Mouse (Mus musculus) heart, postnatal 25 days (tissue): ENCODE measurements around the gene As3mt. TPM values are rescaled to one million over a fixed set of nuclear protein-coding genes. Genes with fewer than 3 reads are reported as not detected.
"Not testable (repeated sequence)": the region's sequence is repeated elsewhere in the genome, so short reads cannot be mapped to it uniquely, and the experiment has no call there.

Source experiments
- DNase-seq: peaks from one replicate; pipeline ENCODE4 v3.0.0; 2022; ENCODE audit warnings: low spot score
- intact Hi-C: fragments of 180-260 bp; cut with DNase I; formaldehyde crosslinking; loops from one replicate; pipeline ENCODE4 v1.15.1; 2025
- total RNA-seq, 2 experiments: library from RNA; stranded (reverse); gene quantifications; 2 replicates each; pipeline ENCODE4 v1.2.3; 2021

Gene As3mt
- total RNA-seq, 2 experiments from 2014 or later: 93.3 to 97.2 TPM

- DNase-seq: no peak
- intact Hi-C loops: no loop called here
Measured at GRCm38 (mm10) chr19:46696943-46697342, 10.3 kb upstream of the As3mt start.

DNA sequence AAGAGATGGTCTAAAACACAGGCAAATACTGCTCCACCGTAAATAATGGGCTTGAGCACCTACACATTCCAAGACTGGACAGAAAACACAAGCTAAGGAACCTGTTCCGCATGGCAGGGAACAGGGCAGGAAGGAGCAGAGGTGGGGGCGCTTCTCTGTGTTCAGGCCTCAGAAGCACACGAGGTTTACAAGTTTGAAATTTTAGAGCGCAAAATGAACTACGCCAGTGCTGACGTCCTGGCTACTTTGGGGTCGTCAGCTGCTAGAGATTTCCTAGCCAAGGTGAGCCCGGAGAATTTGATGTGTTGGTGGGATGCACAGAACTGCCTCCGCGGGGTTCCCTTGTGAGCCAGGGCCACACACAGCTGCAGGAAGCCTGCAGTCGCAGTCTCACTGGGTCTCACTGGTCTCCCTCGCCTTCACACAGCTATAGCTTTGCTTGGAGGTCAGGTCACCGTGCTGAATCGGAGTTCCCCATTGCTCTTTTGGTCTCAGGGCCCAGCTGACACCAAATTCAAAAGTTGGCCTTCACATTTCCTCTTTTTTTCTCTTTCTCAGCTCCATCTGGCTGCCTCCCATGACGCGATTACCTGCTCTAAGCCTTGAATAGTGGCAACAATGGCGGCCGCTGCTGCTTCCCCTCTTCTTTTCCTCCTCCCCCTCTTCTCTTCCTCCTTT, 9.3 kb upstream of the As3mt start:
- intact Hi-C loops: no loop called here
- DNase-seq: no peak

GRCm38 (mm10) chr19:46699011-46699481, 8.2 kb upstream of the As3mt start:
- intact Hi-C loops: no loop called here
- DNase-seq: no peak

GRCm38 (mm10) chr19:46701156-46701555, 6.1 kb upstream of the As3mt start:
- DNase-seq: no peak
- intact Hi-C loops: no loop called here

GRCm38 (mm10) chr19:46705779-46706495, 1.3 kb upstream of the As3mt start:
- no peak for DNase-seq
- intact Hi-C loops: loop anchor here (2.0 kb wide), 1 partner anchor 15 kb away; no protein-coding TSS in a partner anchor

GRCm38 (mm10) chr19:46706540-46707295, 540 bp upstream of the As3mt start:
- intact Hi-C loops: loop anchor here (2.0 kb wide), 1 partner anchor 16 kb away; no protein-coding TSS in a partner anchor
- no peak for DNase-seq

DNA sequence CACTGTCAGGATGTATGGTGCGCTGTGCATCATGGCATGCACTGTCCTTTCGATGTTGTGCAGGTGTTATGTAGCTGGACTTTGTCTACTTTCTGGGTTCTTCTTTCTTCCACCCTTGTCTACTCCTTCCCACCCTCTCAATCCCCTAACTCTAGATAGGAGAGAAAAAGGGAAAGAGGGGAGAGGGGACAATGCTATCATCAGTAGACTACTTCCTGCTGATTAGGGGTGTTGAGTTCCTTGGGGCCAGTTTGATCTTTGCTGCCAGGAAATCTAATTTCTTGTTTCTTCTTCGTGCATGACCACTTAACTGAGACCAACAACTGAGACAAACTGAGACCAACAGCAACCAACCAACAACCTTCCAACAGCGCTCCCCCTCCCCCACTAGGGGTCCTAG, 3.4 kb downstream of the As3mt start:
- intact Hi-C loops: no loop called here

DNA sequence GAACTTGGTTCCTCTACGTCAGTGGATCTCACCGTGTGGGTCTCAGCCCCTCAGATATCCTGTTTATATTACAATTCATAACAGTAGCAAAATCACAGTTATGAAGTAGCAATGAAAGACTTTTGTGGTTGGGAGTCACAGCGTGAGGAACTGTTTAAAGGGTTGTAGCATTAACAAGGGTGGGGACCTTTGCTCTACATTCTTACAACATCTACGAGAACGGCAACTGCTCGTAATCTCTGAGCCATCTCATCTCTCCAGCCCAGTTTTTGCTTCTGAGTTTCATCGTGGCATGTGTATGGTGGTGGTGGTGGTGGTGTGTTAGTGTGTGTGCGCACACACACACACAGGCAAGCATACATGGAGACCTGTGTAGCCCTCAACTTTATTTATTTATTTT, 7.0 kb downstream of the As3mt start:
- DNase-seq: no peak
- intact Hi-C loops: no loop called here

More for the DNA sequence above, 3.4 kb downstream of the As3mt start:
- DNase-seq: no peak

DNA sequence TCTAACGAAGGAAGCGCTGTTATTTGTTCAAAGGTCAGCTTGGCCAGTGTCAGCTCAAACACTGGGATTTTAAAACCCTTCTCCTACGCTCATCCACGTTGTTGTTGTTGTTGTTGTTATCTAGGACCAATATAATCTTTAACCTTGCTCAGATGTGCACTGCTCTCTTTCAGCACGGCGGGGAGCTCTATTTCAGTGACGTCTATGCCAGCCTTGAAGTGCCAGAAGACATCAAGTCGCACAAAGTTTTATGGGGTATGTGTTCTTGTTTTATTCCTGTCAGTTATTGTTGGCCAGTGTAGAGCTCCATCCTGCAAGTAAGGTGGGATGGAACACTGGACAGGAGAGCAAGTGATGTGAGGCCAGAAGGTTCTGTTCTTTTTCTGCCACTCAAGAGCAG, 7.8 kb downstream of the As3mt start:
- intact Hi-C loops: no loop called here
- DNase-seq: no peak

GRCm38 (mm10) chr19:46718150-46718549, 10.9 kb downstream of the As3mt start:
- intact Hi-C loops: no loop called here
- no peak for DNase-seq

DNA sequence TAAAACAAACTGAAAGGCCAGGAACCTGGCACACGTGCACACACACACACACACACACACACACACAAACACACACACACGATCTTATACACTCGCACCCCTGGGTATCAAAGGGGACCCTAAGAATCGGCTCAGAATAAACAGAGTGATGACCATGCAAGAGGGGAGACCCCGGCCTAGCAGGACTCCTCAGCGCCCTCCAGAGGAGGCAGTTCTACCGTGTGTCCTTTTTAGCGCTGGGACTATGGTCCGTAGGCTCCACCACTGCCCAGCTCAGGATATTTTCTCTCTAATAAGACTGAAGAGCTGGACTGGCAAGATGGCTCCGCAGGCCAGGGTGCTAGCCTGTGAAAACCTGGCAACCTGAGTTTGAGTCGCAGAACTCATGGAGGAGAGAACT, 17.2 kb downstream of the As3mt start:
- DNase-seq: no peak
- intact Hi-C loops: no loop called here

DNA sequence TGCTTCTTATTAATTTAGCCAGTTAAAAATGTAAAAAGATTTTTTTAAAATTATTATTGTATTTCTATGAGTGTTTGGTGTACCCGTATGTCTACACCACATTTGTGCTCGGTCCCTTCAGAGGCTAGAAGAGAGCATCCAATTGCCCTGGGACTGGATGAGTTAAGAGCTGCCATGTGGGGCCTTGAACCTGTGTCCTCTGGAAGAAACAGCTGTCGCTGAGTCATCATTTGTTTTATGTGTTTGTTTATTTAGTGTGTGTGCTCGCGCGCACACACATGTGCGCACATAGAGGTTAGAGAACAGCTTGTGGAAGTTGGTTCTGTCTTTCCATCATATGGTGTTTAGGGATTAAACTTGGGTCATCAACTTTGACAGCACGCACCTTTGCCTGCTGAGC, 18.9 kb downstream of the As3mt start:
- intact Hi-C loops: no loop called here
- DNase-seq: no peak

GRCm38 (mm10) chr19:46727140-46727736, 20.0 kb downstream of the As3mt start:
- intact Hi-C loops: no loop called here
- DNase-seq: no peak

- intact Hi-C loops: no loop called here
- DNase-seq: no peak
Measured at GRCm38 (mm10) chr19:46727945-46728540, 20.8 kb downstream of the As3mt start.

DNA sequence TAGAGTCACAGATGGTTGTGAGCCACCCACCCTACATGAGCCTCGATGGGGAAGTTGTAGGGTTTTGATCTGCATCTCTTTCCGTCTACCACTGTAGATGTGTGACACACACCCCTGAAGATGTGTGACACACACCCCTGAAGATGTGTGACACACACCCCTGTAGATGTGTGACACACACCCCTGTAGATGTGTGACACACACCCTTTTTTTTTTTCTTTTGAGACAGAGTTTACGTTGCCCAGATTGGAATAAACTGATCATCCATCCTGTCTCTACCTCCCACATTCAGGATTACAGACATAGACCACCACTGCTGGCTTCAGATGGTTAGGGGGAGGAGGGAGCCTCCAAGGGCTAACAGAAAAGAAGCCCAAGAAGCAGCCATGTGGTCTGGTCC, 21.7 kb downstream of the As3mt start:
- intact Hi-C loops: no loop called here
- DNase-seq: no peak

DNA sequence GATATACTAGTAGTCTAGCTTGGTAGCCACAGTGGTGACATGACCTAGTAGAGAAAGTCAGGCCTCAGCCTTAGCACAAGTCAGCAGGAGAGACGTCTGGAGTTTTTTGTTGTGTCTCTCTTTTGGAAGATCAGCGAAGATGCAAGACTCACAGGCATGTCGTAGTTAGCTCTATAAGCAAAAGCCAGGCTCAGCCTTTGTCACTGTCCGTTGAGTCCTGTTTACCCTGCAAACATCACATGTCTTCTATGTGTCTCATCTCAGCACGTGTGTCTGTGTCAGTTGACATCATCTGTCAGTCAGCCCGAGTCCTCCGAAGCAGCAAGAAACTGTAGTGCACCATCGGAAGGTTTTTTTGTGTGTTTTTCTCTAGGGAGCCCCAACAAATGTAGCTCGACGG, 24.1 kb downstream of the As3mt start:
- no peak for DNase-seq
- intact Hi-C loops: loop anchor here (5.0 kb wide), 1 partner anchor 39 kb away; no protein-coding TSS in a partner anchor

DNA sequence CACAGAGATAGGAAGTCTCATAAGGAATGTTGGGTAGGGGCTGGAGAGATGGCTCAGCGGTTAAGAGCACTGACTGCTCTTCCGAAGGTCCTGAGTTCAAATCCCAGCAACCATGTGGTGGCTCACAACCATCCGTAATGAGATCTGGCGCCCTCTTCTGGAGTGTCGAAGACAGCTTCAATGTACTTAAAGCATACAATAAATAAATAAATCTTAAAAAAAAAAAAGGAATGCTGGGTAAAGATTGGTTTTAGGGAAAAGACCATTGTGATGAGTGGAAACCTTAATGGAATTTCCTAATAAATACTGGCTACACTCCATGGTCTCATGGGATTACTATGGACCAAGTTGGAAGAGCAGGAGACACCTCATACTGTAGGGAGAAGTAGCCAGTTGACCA, 25.4 kb downstream of the As3mt start:
- not testable (repeated sequence) for DNase-seq
- intact Hi-C loops: loop anchor here (5.0 kb wide), 1 partner anchor 40 kb away; no protein-coding TSS in a partner anchor

- no peak for DNase-seq
- intact Hi-C loops: loop anchor here (5.0 kb wide), 1 partner anchor 41 kb away; no protein-coding TSS in a partner anchor
Measured at GRCm38 (mm10) chr19:46733626-46734025, 26.4 kb downstream of the As3mt start.

DNA sequence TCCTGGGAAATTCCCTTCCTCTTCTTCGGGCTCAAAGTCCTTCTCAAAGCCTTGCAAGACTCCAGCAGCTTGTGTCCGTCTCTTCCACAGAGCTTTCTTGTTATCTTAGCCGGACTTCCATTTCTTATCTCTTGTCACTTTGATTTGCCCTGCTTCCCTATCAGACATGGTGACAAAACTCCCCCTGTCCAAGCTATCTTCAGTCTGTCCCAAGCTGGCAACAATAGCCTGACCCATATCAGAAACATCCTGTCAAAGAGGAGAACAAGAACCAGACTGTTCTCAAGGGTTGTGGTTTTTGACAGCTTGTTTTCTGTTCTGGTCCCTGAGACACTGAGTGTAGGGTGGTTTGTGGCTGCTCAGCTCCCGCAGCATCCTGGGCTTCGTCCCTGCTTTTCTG, 28.0 kb downstream of the As3mt start:
- DNase-seq: no peak
- intact Hi-C loops: no loop called here

DNA sequence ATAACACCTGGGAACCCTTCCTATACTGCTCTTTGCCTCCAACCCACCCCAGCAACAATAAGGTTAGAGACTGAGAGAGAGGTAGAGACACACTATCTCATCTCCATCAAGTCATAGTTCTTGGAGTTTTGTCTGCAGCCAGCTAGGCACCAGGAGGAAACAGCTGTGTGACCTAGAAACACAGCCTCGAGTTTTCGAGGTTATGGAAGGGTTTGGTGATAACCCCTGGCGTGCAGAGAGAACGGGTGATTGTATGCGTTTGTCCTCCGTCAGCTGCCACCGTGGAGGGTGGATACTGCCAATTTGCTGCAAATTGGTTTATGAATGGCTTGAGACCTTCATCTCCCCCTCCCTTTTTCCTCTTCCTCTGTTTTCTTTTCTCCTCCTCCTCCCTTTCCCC, 29.8 kb downstream of the As3mt start:
- intact Hi-C loops: no loop called here
- no peak for DNase-seq
